Mouse (Mus musculus): ENCODE data around the gene Cmas. TPM values are rescaled to one million over a fixed set of nuclear protein-coding genes. Genes with fewer than 3 reads are reported as not detected.

Cmas gene
- polyA plus RNA-seq, 1 experiment from 2014 or later: 139 TPM

GRCm38 (mm10) chr6:142780574-142781033 lies 24.1 kb downstream of the Cmas start:
- no peak overlapping the region for H3K9ac ChIP-seq
- no peak overlapping the region for H3K4me3 ChIP-seq
- no peak overlapping the region for H3K4me2 ChIP-seq (replicated peaks)
- peak; percentile 41 for ATAC-seq (ENCODE audit: low FRiP score)
- 62% methylated on average over 4 of the region's 4 CpGs for WGBS
- H3K4me1 ChIP-seq: peaks cover 11% of the 10 kb centered on the region
- no peaks in the 10 kb centered on the region for H3K9me3 ChIP-seq (replicated peaks)
- no peaks in the 10 kb centered on the region for H3K27me3 ChIP-seq
- H3K36me3 ChIP-seq: peaks cover 11% of the 10 kb centered on the region; the same call in 1 of the 2 replicates
- H3K27ac ChIP-seq: peak overlapping the region; percentile 64; the same call in 1 of the 2 replicates

GRCm38 (mm10) chr6:142781286-142781685 lies 24.8 kb downstream of the Cmas start:
- no peak overlapping the region for H3K4me2 ChIP-seq (replicated peaks)
- H3K9ac ChIP-seq: no peak overlapping the region
- 78% methylated on average over 7 of the region's 7 CpGs for WGBS
- peaks cover 11% of the 10 kb centered on the region for H3K4me1 ChIP-seq
- H3K9me3 ChIP-seq (replicated peaks): no peaks in the 10 kb centered on the region
- no peaks in the 10 kb centered on the region for H3K27me3 ChIP-seq
- 0 out of 2 replicates have a peak, but pooled peaks cover 4% of the 10 kb centered on the region for H3K36me3 ChIP-seq
- no peak for ATAC-seq (ENCODE audit: low FRiP score)
- no peak overlapping the region for H3K4me3 ChIP-seq
- H3K27ac ChIP-seq: no peak overlapping the region

GRCm38 (mm10) chr6:142785343-142785742 lies 28.9 kb downstream of the Cmas start:
- 42% methylated on average over 4 of the region's 4 CpGs for WGBS
- Histone ChIP-seq H3K4me3 (no peak overlapping the region), H3K4me1 (peaks cover 4% of the 10 kb centered on the region), H3K27ac (no peak overlapping the region), H3K9ac (no peak overlapping the region), H3K27me3 (no peaks in the 10 kb centered on the region), H3K9me3 (replicated peaks) (no peaks in the 10 kb centered on the region), H3K36me3 (no peaks in the 10 kb centered on the region), H3K4me2 (replicated peaks) (no peak overlapping the region)
- no peak for ATAC-seq (ENCODE audit: low FRiP score)

GRCm38 (mm10) chr6:142786106-142786505 lies 29.6 kb downstream of the Cmas start:
- no peak overlapping the region for H3K4me3 ChIP-seq
- H3K9ac ChIP-seq: no peak overlapping the region
- no peaks in the 10 kb centered on the region for H3K4me1 ChIP-seq
- H3K27me3 ChIP-seq: no peaks in the 10 kb centered on the region
- no peaks in the 10 kb centered on the region for H3K9me3 ChIP-seq (replicated peaks)
- no peak overlapping the region for H3K27ac ChIP-seq
- no peaks in the 10 kb centered on the region for H3K36me3 ChIP-seq
- no peak for ATAC-seq (ENCODE audit: low FRiP score)
- no peak overlapping the region for H3K4me2 ChIP-seq (replicated peaks)
- 86% methylated on average over 21 of the region's 21 CpGs for WGBS

- Histone ChIP-seq H3K9me3 (replicated peaks) (no peaks in the 10 kb centered on the region), H3K4me2 (replicated peaks) (no peak overlapping the region), H3K27me3 (no peaks in the 10 kb centered on the region), H3K9ac (no peak overlapping the region), H3K4me1 (peaks cover 13% of the 10 kb centered on the region), H3K27ac (no peak overlapping the region), H3K36me3 (no peaks in the 10 kb centered on the region), H3K4me3 (no peak overlapping the region)
- no peak for ATAC-seq (ENCODE audit: low FRiP score)
- 63% methylated on average over 18 of the region's 18 CpGs for WGBS
Observed at GRCm38 (mm10) chr6:142788042-142788987, 31.8 kb downstream of the Cmas start.

- Histone ChIP-seq H3K9ac (no peak overlapping the region), H3K27ac (no peak overlapping the region), H3K4me2 (replicated peaks) (no peak overlapping the region), H3K4me1 (peaks cover 18% of the 10 kb centered on the region), H3K27me3 (no peaks in the 10 kb centered on the region), H3K9me3 (replicated peaks) (no peaks in the 10 kb centered on the region), H3K36me3 (no peaks in the 10 kb centered on the region), H3K4me3 (no peak overlapping the region)
- 95% methylated on average over 10 of the region's 10 CpGs for WGBS
- no peak for ATAC-seq (ENCODE audit: low FRiP score)
Observed at GRCm38 (mm10) chr6:142789736-142790135, 33.2 kb downstream of the Cmas start.

GRCm38 (mm10) chr6:142792241-142792968 lies 35.9 kb downstream of the Cmas start:
- H3K27me3 ChIP-seq: no peaks in the 10 kb centered on the region
- H3K9ac ChIP-seq: no peak overlapping the region
- WGBS: 42% methylated on average over 13 of the region's 13 CpGs
- H3K9me3 ChIP-seq (replicated peaks): no peaks in the 10 kb centered on the region
- H3K27ac ChIP-seq: no peak overlapping the region
- H3K4me2 ChIP-seq (replicated peaks): peak overlapping the region; percentile 0; the same call in 1 of the 2 replicates
- H3K4me1 ChIP-seq: peaks cover 18% of the 10 kb centered on the region
- H3K4me3 ChIP-seq: no peak overlapping the region
- no peak for ATAC-seq (ENCODE audit: low FRiP score)
- H3K36me3 ChIP-seq: no peaks in the 10 kb centered on the region

GRCm38 (mm10) chr6:142793468-142793867 lies 37.0 kb downstream of the Cmas start:
- Histone ChIP-seq H3K27me3 (no peaks in the 10 kb centered on the region), H3K9me3 (replicated peaks) (no peaks in the 10 kb centered on the region), H3K9ac (no peak overlapping the region), H3K4me1 (peaks cover 18% of the 10 kb centered on the region), H3K4me3 (no peak overlapping the region), H3K36me3 (no peaks in the 10 kb centered on the region), H3K27ac (no peak overlapping the region), H3K4me2 (replicated peaks) (no peak overlapping the region)
- peak; percentile 60 for ATAC-seq (ENCODE audit: low FRiP score)
- WGBS: 22% methylated on average over 7 of the region's 7 CpGs

GRCm38 (mm10) chr6:142795087-142795486 lies 38.6 kb downstream of the Cmas start:
- WGBS: 93% methylated on average over 9 of the region's 9 CpGs
- no peak for ATAC-seq (ENCODE audit: low FRiP score)
- H3K9me3 ChIP-seq (replicated peaks): no peaks in the 10 kb centered on the region
- peaks cover 18% of the 10 kb centered on the region for H3K4me1 ChIP-seq
- H3K27ac ChIP-seq: no peak overlapping the region
- H3K36me3 ChIP-seq: no peaks in the 10 kb centered on the region
- H3K9ac ChIP-seq: no peak overlapping the region
- no peaks in the 10 kb centered on the region for H3K27me3 ChIP-seq
- H3K4me2 ChIP-seq (replicated peaks): no peak overlapping the region
- no peak overlapping the region for H3K4me3 ChIP-seq

GRCm38 (mm10) chr6:142795655-142796441 lies 39.4 kb downstream of the Cmas start:
- ATAC-seq (ENCODE audit: low FRiP score): no peak
- Histone ChIP-seq H3K27ac (no peak overlapping the region), H3K36me3 (no peaks in the 10 kb centered on the region), H3K4me1 (peaks cover 18% of the 10 kb centered on the region), H3K27me3 (no peaks in the 10 kb centered on the region), H3K4me2 (replicated peaks) (no peak overlapping the region), H3K9me3 (replicated peaks) (no peaks in the 10 kb centered on the region), H3K9ac (no peak overlapping the region), H3K4me3 (no peak overlapping the region)
- 83% methylated on average over 15 of the region's 15 CpGs for WGBS

- ATAC-seq (ENCODE audit: low FRiP score): no peak
- no peaks in the 10 kb centered on the region for H3K9me3 ChIP-seq (replicated peaks)
- H3K27ac ChIP-seq: no peak overlapping the region
- peaks cover 14% of the 10 kb centered on the region; the same call in 1 of the 2 replicates for H3K4me1 ChIP-seq
- WGBS: 84% methylated on average over 1 of the region's 1 CpGs
- H3K4me2 ChIP-seq (replicated peaks): no peak overlapping the region
- H3K36me3 ChIP-seq: no peaks in the 10 kb centered on the region
- no peak overlapping the region for H3K4me3 ChIP-seq
- H3K27me3 ChIP-seq: no peaks in the 10 kb centered on the region
- H3K9ac ChIP-seq: no peak overlapping the region
Observed at GRCm38 (mm10) chr6:142797996-142798395, 41.5 kb downstream of the Cmas start.

GRCm38 (mm10) chr6:142798837-142799236 lies 42.4 kb downstream of the Cmas start:
- Histone ChIP-seq H3K36me3 (no peaks in the 10 kb centered on the region), H3K9me3 (replicated peaks) (no peaks in the 10 kb centered on the region), H3K4me3 (no peak overlapping the region), H3K27me3 (no peaks in the 10 kb centered on the region), H3K9ac (no peak overlapping the region), H3K4me2 (replicated peaks) (no peak overlapping the region), H3K4me1 (peaks cover 5% of the 10 kb centered on the region; the same call in 1 of the 2 replicates), H3K27ac (no peak overlapping the region)
- 66% methylated on average over 9 of the region's 9 CpGs for WGBS
- ATAC-seq (ENCODE audit: low FRiP score): no peak

All from hindbrain, embryonic 12.5 days (tissue).